Mouse (Mus musculus): ENCODE measurements around the gene Sct. TPM values are rescaled to one million over a fixed set of nuclear protein-coding genes. Genes with fewer than 3 reads are reported as not detected.

The Sct gene
- polyA plus RNA-seq (2021; fragmentation: Nextera tagmentation): 0.45 and 0.78 TPM in 2 replicates
- long read RNA-seq, experiment 1: 0 reads
- long read RNA-seq, experiment 2: 0 reads

GRCm38 (mm10) chr7:141278766-141279590 lies at the start of gene Sct:
Gene Sct, minus strand, starts transcription at chr7:141279133.

GRCm38 (mm10) chr7:141327469-141328372 lies 48.8 kb upstream of the Sct start, which contains the start of the genes Deaf1 and Tmem80:
Gene Deaf1, minus strand, starts transcription at chr7:141327690.
Gene Tmem80, plus strand, starts transcription at chr7:141327739.

GRCm38 (mm10) chr7:141291921-141292582 lies 13.1 kb upstream of the Sct start, which contains the start of gene Drd4:
Gene Drd4, plus strand, starts transcription at chr7:141292006.

GRCm38 (mm10) chr7:141276546-141276945 lies 2.4 kb downstream of the Sct start, which contains the start of gene Cdhr5:
Gene Cdhr5, minus strand, starts transcription at chr7:141276786.

GRCm38 (mm10) chr7:141265739-141266561 lies 13.0 kb downstream of the Sct start, which contains the start of gene Irf7:
Gene Irf7, minus strand, starts transcription at chr7:141266481.

Other genes starting within 250 kb of the Sct start
- gene B4galnt4, start 218.0 kb downstream of the Sct start, polyA plus RNA-seq (2021; fragmentation: Nextera tagmentation): 19.2 and 19.7 TPM in 2 replicates
- gene Pkp3, start 200.9 kb downstream of the Sct start, polyA plus RNA-seq (2021; fragmentation: Nextera tagmentation): 0.23 TPM in 1 of 2 replicates, not detected in the other
- 2.1 TPM in 2 replicates for gene Sigirr, start 178.6 kb downstream of the Sct start, polyA plus RNA-seq (2021; fragmentation: Nextera tagmentation)
- not detected in 2 replicates for gene Ano9, start 161.3 kb downstream of the Sct start, polyA plus RNA-seq (2021; fragmentation: Nextera tagmentation)
- gene Ptdss2, start 156.8 kb downstream of the Sct start, polyA plus RNA-seq (2021; fragmentation: Nextera tagmentation): 33.2 and 42.7 TPM in 2 replicates
- gene Rnh1, start 106.3 kb downstream of the Sct start, polyA plus RNA-seq (2021; fragmentation: Nextera tagmentation): 51.2 and 65.7 TPM in 2 replicates
- gene Hras, start 85.1 kb downstream of the Sct start, polyA plus RNA-seq (2021; fragmentation: Nextera tagmentation): 68.2 and 284 TPM in 2 replicates
- gene Lrrc56, start 85.0 kb downstream of the Sct start, polyA plus RNA-seq (2021; fragmentation: Nextera tagmentation): 3.4 and 3.9 TPM in 2 replicates
- gene Lmntd2, start 65.1 kb downstream of the Sct start, polyA plus RNA-seq (2021; fragmentation: Nextera tagmentation): not detected in 2 replicates
- 1.9 and 2.6 TPM in 2 replicates for gene Rassf7, start 63.3 kb downstream of the Sct start, polyA plus RNA-seq (2021; fragmentation: Nextera tagmentation)
- gene Phrf1, start 50.3 kb downstream of the Sct start, polyA plus RNA-seq (2021; fragmentation: Nextera tagmentation): 17.9 and 20.5 TPM in 2 replicates
- gene Irf7, start 12.7 kb downstream of the Sct start, polyA plus RNA-seq (2021; fragmentation: Nextera tagmentation): 2.1 and 4.0 TPM in 2 replicates
- not detected in 2 replicates for gene Cdhr5, start 2.3 kb downstream of the Sct start, polyA plus RNA-seq (2021; fragmentation: Nextera tagmentation)
- gene Drd4, start 12.9 kb upstream of the Sct start, polyA plus RNA-seq (2021; fragmentation: Nextera tagmentation): 0.55 and 0.61 TPM in 2 replicates
- 54.9 and 58.5 TPM in 2 replicates for gene Deaf1, start 48.6 kb upstream of the Sct start, polyA plus RNA-seq (2021; fragmentation: Nextera tagmentation)
- 33.0 and 33.7 TPM in 2 replicates for gene Tmem80, start 48.6 kb upstream of the Sct start, polyA plus RNA-seq (2021; fragmentation: Nextera tagmentation)
- 3.2 and 5.2 TPM in 2 replicates for gene Eps8l2, start 59.7 kb upstream of the Sct start, polyA plus RNA-seq (2021; fragmentation: Nextera tagmentation)
- 241 and 260 TPM in 2 replicates for gene Taldo1, start 113.1 kb upstream of the Sct start, polyA plus RNA-seq (2021; fragmentation: Nextera tagmentation)
- gene Gatd1, start 135.0 kb upstream of the Sct start, polyA plus RNA-seq (2021; fragmentation: Nextera tagmentation): 38.8 and 54.8 TPM in 2 replicates
- gene Cend1, start 150.4 kb upstream of the Sct start, polyA plus RNA-seq (2021; fragmentation: Nextera tagmentation): 211 and 240 TPM in 2 replicates
- gene Slc25a22, start 158.8 kb upstream of the Sct start, polyA plus RNA-seq (2021; fragmentation: Nextera tagmentation): 82.6 and 134 TPM in 2 replicates
- 0.28 and 0.41 TPM in 2 replicates for gene Pidd1, start 164.9 kb upstream of the Sct start, polyA plus RNA-seq (2021; fragmentation: Nextera tagmentation)
- 2,138 and 2,186 TPM in 2 replicates for gene Rplp2, start 168.2 kb upstream of the Sct start, polyA plus RNA-seq (2021; fragmentation: Nextera tagmentation)
- gene Pnpla2, start 176.1 kb upstream of the Sct start, polyA plus RNA-seq (2021; fragmentation: Nextera tagmentation): 14.2 and 16.1 TPM in 2 replicates
- 3.8 and 5.6 TPM in 2 replicates for gene Cracr2b, start 182.0 kb upstream of the Sct start, polyA plus RNA-seq (2021; fragmentation: Nextera tagmentation)
- gene Cd151, start 188.3 kb upstream of the Sct start, polyA plus RNA-seq (2021; fragmentation: Nextera tagmentation): 19.9 and 43.0 TPM in 2 replicates
- gene Polr2l, start 196.0 kb upstream of the Sct start, polyA plus RNA-seq (2021; fragmentation: Nextera tagmentation): 81.1 and 93.5 TPM in 2 replicates
- 24.3 and 26.7 TPM in 2 replicates for gene Tspan4, start 196.1 kb upstream of the Sct start, polyA plus RNA-seq (2021; fragmentation: Nextera tagmentation)